Comparison of ENCODE assay signal across 9 mouse cellular contexts in genomic region chr11:120101036-120101435, GRCm38 (mm10). TPM values are rescaled to one million over a fixed set of nuclear protein-coding genes. Genes with fewer than 3 reads are reported as not detected.
DNase-seq lines count a peak whose midpoint lies in the region; ATAC-seq and TF ChIP-seq lines count a peak whose summit lies in the region.
"Had no signal": no experiment of that assay in that cellular context is flagged by ENCODE, and none has a peak within 500 bp of the region (broad histone marks: within the 10 kb centered on the region; RNA-seq: fewer than 3 reads in every experiment).

No protein-coding gene starts in this region.

- 0 out of 2 replicates have a peak overlapping the region, but pooled peaks have one; percentile 50 for H3K27ac ChIP-seq in heart, embryonic 11.5 days (ENCODE audit: low read depth, low read length)
- H3K27ac ChIP-seq in layer of hippocampus, adult 2 months, result peak overlapping the region; percentile 69
- H3K27ac ChIP-seq: limb, embryonic 12.5 days had no signal

- H3K79me2 ChIP-seq in C2C12 (ENCODE audit: control insufficient read depth, insufficient read depth), result peaks cover 21% of the 10 kb centered on the region

- no peak overlapping the region for H3K4me3 ChIP-seq in C2C12 (ENCODE audit: insufficient read depth, poor library complexity, severe bottlenecking)
- no peak overlapping the region for H3K4me3 ChIP-seq in heart, embryonic 11.5 days (ENCODE audit: low read depth, low read length)
- H3K4me3 ChIP-seq in layer of hippocampus, adult 2 months, result no peak overlapping the region
- H3K4me3 ChIP-seq: limb, embryonic 12.5 days had no signal

- peaks cover 18% of the 10 kb centered on the region for H3K4me1 ChIP-seq in heart, embryonic 11.5 days (ENCODE audit: control insufficient read depth, insufficient read depth, low read length)

- peak overlapping the region; percentile 22; the same call in 1 of the 2 replicates for H3K9ac ChIP-seq in heart, embryonic 11.5 days (ENCODE audit: low read depth, low read length)
- H3K9ac ChIP-seq: limb, embryonic 12.5 days had no signal

- peak; percentile 92 for DNase-seq in R1 (ENCODE audit: low read depth, low spot score)
- peak; percentile 67 to 70 for DNase-seq in layer of hippocampus, adult 2 months (ENCODE audit: low spot score in 2 of 2)
- DNase-seq in lung, postnatal 14 days, result peak; percentile 72
- DNase-seq in retina, postnatal 7 days (ENCODE audit: low read depth, low spot score), result peak; percentile 59

- WGBS in heart, embryonic 11.5 days (ENCODE audit: insufficient replicate concordance), result 0% methylated on average over 3 of the region's 3 CpGs

- no peaks in the 10 kb centered on the region for H3K9me3 ChIP-seq in heart, embryonic 11.5 days (replicated peaks; ENCODE audit: control insufficient read depth, low read length)
- H3K9me3 ChIP-seq: limb, embryonic 12.5 days had no signal

- peak; percentile 34 for ATAC-seq in common myeloid progenitor, adult 5-6 weeks (replicated peaks; ENCODE audit: low read depth, poor library complexity, severe bottlenecking)
- ATAC-seq in heart, embryonic 11.5 days (replicated peaks; ENCODE audit: insufficient number of reproducible peaks, low FRiP score, low TSS enrichment), result no peak
- ATAC-seq in activated CD4-positive, CD25-positive, alpha-beta regulatory T cell, adult 4 months, result no peak

- peaks cover 23% of the 10 kb centered on the region for H3K36me3 ChIP-seq in C2C12 (ENCODE audit: control insufficient read depth, insufficient read depth)
- H3K36me3 ChIP-seq in heart, embryonic 11.5 days (ENCODE audit: control insufficient read depth, insufficient read depth, low read length), result peaks cover 9% of the 10 kb centered on the region

- peaks cover 2% of the 10 kb centered on the region for H3K79me3 ChIP-seq in C2C12 (ENCODE audit: low read depth)

- no peaks in the 10 kb centered on the region for H3K27me3 ChIP-seq in C2C12 (ENCODE audit: control insufficient read depth, insufficient read depth, insufficient read length)
- H3K27me3 ChIP-seq in heart, embryonic 11.5 days (ENCODE audit: control insufficient read depth, insufficient read depth, low read length), result no peaks in the 10 kb centered on the region
- H3K27me3 ChIP-seq: limb, embryonic 12.5 days had no signal

- no peak overlapping the region for H3ac ChIP-seq in C2C12 (ENCODE audit: control insufficient read depth, insufficient read length, low read depth)

- no peak overlapping the region for H3K4me2 ChIP-seq in heart, embryonic 11.5 days
- H3K4me2 ChIP-seq: limb, embryonic 12.5 days had no signal

- TF ChIP-seq CTCF in C2C12 (IDR thresholded peaks at IDR 0.05; ENCODE audit: control insufficient read depth, insufficient read depth, insufficient read length), result peak; percentile 55
- peak; percentile 90 for TF ChIP-seq CTCF in layer of hippocampus, adult 2 months (conservative IDR thresholded peaks at IDR 0.05)

TF ChIP-seq in C2C12, 6 proteins besides CTCF, POLR2A, EP300 and RAD21:
- no peak for TF ChIP-seq FOSL1 (IDR thresholded peaks at IDR 0.05; ENCODE audit: insufficient read depth, low read length, poor library complexity, severe bottlenecking)
- no peak for TF ChIP-seq MAX (IDR thresholded peaks at IDR 0.05)
- no peak for TF ChIP-seq CEBPB (IDR thresholded peaks at IDR 0.05; ENCODE audit: low read depth)
- TF ChIP-seq USF1 (IDR thresholded peaks at IDR 0.05; ENCODE audit: low read depth), result no peak
- no peak for TF ChIP-seq MYOD1 (IDR thresholded peaks at IDR 0.05; ENCODE audit: control insufficient read depth, insufficient read length, low read depth)
- TF ChIP-seq MYOG (IDR thresholded peaks at IDR 0.05; ENCODE audit: control insufficient read depth, extremely low read depth, insufficient read length), result no peak
TF ChIP-seq in C2C12: peak in this region for 0.

RNA-seq across cellular contexts. Expression of gene Ndufaf8, which starts 2.3 kb away (rescaled TPM):
- 59.0 TPM for polyA plus RNA-seq in C2C12 (2012; fragmentation: generic; extraction: Trizol)
- total RNA-seq in common myeloid progenitor, adult 5-6 weeks (2017), result 15.7 and 21.7 TPM in 2 replicates
- 83.2 and 83.4 TPM in 2 replicates for polyA plus RNA-seq in heart, embryonic 11.5 days (2014; fragmentation: Nextera tagmentation; extraction: Ambion mirVana)
- 10 to 100 TPM; 35.2 to 46.9 TPM for total RNA-seq in layer of hippocampus, adult 2 months (2021)
- 10 to 100 TPM; 85.8 to 94.6 TPM for polyA plus RNA-seq in activated CD4-positive, CD25-positive, alpha-beta regulatory T cell, adult 4 months (2017; shearing (Covaris generic))

RNA-seq across cellular contexts. Expression of gene Tepsin, which starts 2.5 kb away (rescaled TPM):
- 10.0 TPM for polyA plus RNA-seq in C2C12 (2012; fragmentation: generic; extraction: Trizol)
- 5.3 and 7.9 TPM in 2 replicates for total RNA-seq in common myeloid progenitor, adult 5-6 weeks (2017)
- polyA plus RNA-seq in heart, embryonic 11.5 days (2014; fragmentation: Nextera tagmentation; extraction: Ambion mirVana), result 14.6 and 18.9 TPM in 2 replicates
- total RNA-seq in layer of hippocampus, adult 2 months (2021), result 10 to 100 TPM; 16.3 to 17.1 TPM
- 10 to 100 TPM in 1 of 2 experiments, 1 to 10 TPM in 1; 7.3 to 10.4 TPM for polyA plus RNA-seq in activated CD4-positive, CD25-positive, alpha-beta regulatory T cell, adult 4 months (2017; shearing (Covaris generic))

RNA-seq across cellular contexts. Expression of gene Cep131, which starts 14.4 kb away (rescaled TPM):
- polyA plus RNA-seq in C2C12 (2012; fragmentation: generic; extraction: Trizol), result 11.6 TPM
- total RNA-seq in common myeloid progenitor, adult 5-6 weeks (2017), result 31.4 and 34.0 TPM in 2 replicates
- polyA plus RNA-seq in heart, embryonic 11.5 days (2014; fragmentation: Nextera tagmentation; extraction: Ambion mirVana), result 15.1 and 16.0 TPM in 2 replicates
- total RNA-seq in layer of hippocampus, adult 2 months (2021), result 10 to 100 TPM; 35.6 to 37.0 TPM
- polyA plus RNA-seq in activated CD4-positive, CD25-positive, alpha-beta regulatory T cell, adult 4 months (2017; shearing (Covaris generic)), result 1 to 10 TPM; 1.2 to 1.5 TPM

RNA-seq across cellular contexts. Expression of gene Slc38a10, which starts 50.1 kb away (rescaled TPM):
- 71.6 TPM for polyA plus RNA-seq in C2C12 (2012; fragmentation: generic; extraction: Trizol)
- total RNA-seq in common myeloid progenitor, adult 5-6 weeks (2017), result 49.5 and 55.3 TPM in 2 replicates
- polyA plus RNA-seq in heart, embryonic 11.5 days (2014; fragmentation: Nextera tagmentation; extraction: Ambion mirVana), result 57.5 and 72.0 TPM in 2 replicates
- total RNA-seq in layer of hippocampus, adult 2 months (2021), result 10 to 100 TPM; 86.1 to 86.5 TPM
- 10 to 100 TPM; 30.8 to 54.7 TPM for polyA plus RNA-seq in activated CD4-positive, CD25-positive, alpha-beta regulatory T cell, adult 4 months (2017; shearing (Covaris generic))

RNA-seq across cellular contexts. Expression of gene Aatk, which starts 54.1 kb away (rescaled TPM):
- not detected for polyA plus RNA-seq in C2C12 (2012; fragmentation: generic; extraction: Trizol)
- total RNA-seq in common myeloid progenitor, adult 5-6 weeks (2017), result 1.2 and 2.6 TPM in 2 replicates
- polyA plus RNA-seq in heart, embryonic 11.5 days (2014; fragmentation: Nextera tagmentation; extraction: Ambion mirVana), result 0.24 and 0.35 TPM in 2 replicates
- 100 to 1,000 TPM; 196 to 207 TPM for total RNA-seq in layer of hippocampus, adult 2 months (2021)
- polyA plus RNA-seq in activated CD4-positive, CD25-positive, alpha-beta regulatory T cell, adult 4 months (2017; shearing (Covaris generic)), result not detected
